Mouse (Mus musculus) embryonic facial prominence, embryonic 11.5 days (tissue): ENCODE results near the gene Shroom2. TPM values are rescaled to one million over a fixed set of nuclear protein-coding genes. Genes with fewer than 3 reads are reported as not detected.
A peak's percentile ranks its signal among the peaks of the same experiment; 100 is the strongest.

Experiments used
- ATAC-seq: fragments of 200-750 bp; cut with Nextera tagmentation; replicated peaks from 2 replicates; pipeline ENCODE4 v1.8.0; 2017; ENCODE audit warnings: low read depth; ENCODE audit not compliant: insufficient number of reproducible peaks, low FRiP score, low TSS enrichment
- DNase-seq: peaks from one replicate; pipeline ENCODE4 v3.0.0-alpha.2; 2015; ENCODE audit warnings: low spot score
- H3K27ac ChIP-seq: fragments of 300-500 bp; sonication (generic); replicated peaks from 2 replicates; pipeline ENCODE4 v1.5.1; 2014; ENCODE audit warnings: mild to moderate bottlenecking, low read depth, low read length, control low read depth
- H3K27me3 ChIP-seq: fragments of 300-500 bp; sonication (generic); 2 replicates; pipeline ENCODE4 v1.6.1; 2014; ENCODE audit warnings: mild to moderate bottlenecking, low read length, moderate library complexity, mixed read lengths; ENCODE audit not compliant: control insufficient read depth, insufficient read depth
- H3K36me3 ChIP-seq: fragments of 300-500 bp; sonication (generic); replicated peaks from 2 replicates; pipeline ENCODE4 v1.6.1; 2014; ENCODE audit warnings: low read depth, mild to moderate bottlenecking, low read length, moderate library complexity, mixed read lengths; ENCODE audit not compliant: control insufficient read depth, insufficient read depth
- H3K4me1 ChIP-seq: fragments of 300-500 bp; sonication (generic); 2 replicates; pipeline ENCODE4 v1.6.1; 2014; ENCODE audit warnings: low read length, mixed read lengths; ENCODE audit not compliant: control insufficient read depth, insufficient read depth
- H3K4me2 ChIP-seq: fragments of 300-500 bp; sonication (generic); 2 replicates; pipeline ENCODE4 v1.6.1; 2014; ENCODE audit warnings: low read depth, mild to moderate bottlenecking, control low read depth, low read length, moderate library complexity
- H3K4me3 ChIP-seq: fragments of 300-500 bp; sonication (generic); 2 replicates; pipeline ENCODE4 v1.5.1; 2014; ENCODE audit warnings: low read depth, low read length, control low read depth
- H3K9ac ChIP-seq: fragments of 300-500 bp; sonication (generic); replicated peaks from 2 replicates; pipeline ENCODE4 v1.6.1; 2014; ENCODE audit warnings: mild to moderate bottlenecking, control low read depth, low read length
- H3K9me3 ChIP-seq: fragments of 300-500 bp; sonication (generic); replicated peaks from 2 replicates; pipeline ENCODE4 v1.6.1; 2016; ENCODE audit warnings: mild to moderate bottlenecking, low read length, inconsistent platforms, mixed read lengths; ENCODE audit not compliant: control insufficient read depth
- WGBS: fragments of 180-500 bp; shearing (Covaris S2); extraction: QIAGEN DNeasy Blood & Tissue Kit; methylation state at CpG from one replicate; pipeline ENCODE4 v1.1.7; 2014; 5-methylcytosine and 5-hydroxymethylcytosine counted together
- polyA plus RNA-seq: library from polyadenylated mRNA; unstranded; fragments of >200 nt; fragmentation: Nextera tagmentation; extraction: Ambion mirVana; gene quantifications from 2 replicates; pipeline ENCODE4 v1.2.1, GENCODE M21; 2014

The Shroom2 gene
- polyA plus RNA-seq, 1 experiment from 2014 or later = 6.8 TPM

- Histone ChIP-seq H3K9ac (no peak overlapping the region), H3K9me3 (no peaks in the 10 kb centered on the region), H3K4me3 (no peak overlapping the region), H3K36me3 (no peaks in the 10 kb centered on the region), H3K4me1 (no peaks in the 10 kb centered on the region), H3K4me2 (no peak overlapping the region), H3K27ac (no peak overlapping the region), H3K27me3 (0 out of 2 replicates have a peak, but pooled peaks cover 2% of the 10 kb centered on the region)
- no peak for ATAC-seq
- WGBS = 37% methylated on average over 2 of the region's 2 CpGs
- DNase-seq = peak; percentile 0
Observed at GRCm38 (mm10) chrX:152764171-152764570, 5.1 kb downstream of the Shroom2 start.

- H3K9ac ChIP-seq = no peak overlapping the region
- H3K4me1 ChIP-seq = no peaks in the 10 kb centered on the region
- ATAC-seq = no peak
- DNase-seq = no peak
- H3K4me2 ChIP-seq = no peak overlapping the region
- no peaks in the 10 kb centered on the region for H3K27me3 ChIP-seq
- no peaks in the 10 kb centered on the region for H3K36me3 ChIP-seq
- no peak overlapping the region for H3K27ac ChIP-seq
- H3K4me3 ChIP-seq = no peak overlapping the region
- H3K9me3 ChIP-seq = no peaks in the 10 kb centered on the region
- 65% methylated on average over 2 of the region's 2 CpGs for WGBS
Observed at GRCm38 (mm10) chrX:152762855-152763254, 6.4 kb downstream of the Shroom2 start.

- H3K4me1 ChIP-seq = no peaks in the 10 kb centered on the region
- no peak overlapping the region for H3K9ac ChIP-seq
- no peaks in the 10 kb centered on the region for H3K27me3 ChIP-seq
- no peaks in the 10 kb centered on the region for H3K36me3 ChIP-seq
- H3K4me3 ChIP-seq = no peak overlapping the region
- ATAC-seq (no peak), DNase-seq (no peak)
- 63% methylated on average over 2 of the region's 2 CpGs for whole genome bisulfite sequencing
- no peak overlapping the region for H3K27ac ChIP-seq
- H3K9me3 ChIP-seq = no peaks in the 10 kb centered on the region
- H3K4me2 ChIP-seq = no peak overlapping the region
Observed at GRCm38 (mm10) chrX:152762437-152762836, 6.8 kb downstream of the Shroom2 start.

GRCm38 (mm10) chrX:152756293-152756692, 13.0 kb downstream of the Shroom2 start:
- Histone ChIP-seq H3K9ac (no peak overlapping the region), H3K4me3 (no peak overlapping the region), H3K4me2 (no peak overlapping the region), H3K4me1 (no peaks in the 10 kb centered on the region), H3K27me3 (no peaks in the 10 kb centered on the region), H3K36me3 (no peaks in the 10 kb centered on the region), H3K27ac (no peak overlapping the region), H3K9me3 (no peaks in the 10 kb centered on the region)
- 97% methylated on average over 5 of the region's 5 CpGs for WGBS
- no peak for ATAC-seq
- DNase-seq = no peak

GRCm38 (mm10) chrX:152755819-152756218, 13.4 kb downstream of the Shroom2 start:
- H3K4me1 ChIP-seq = no peaks in the 10 kb centered on the region
- no peaks in the 10 kb centered on the region for H3K27me3 ChIP-seq
- no peak for ATAC-seq
- WGBS = 93% methylated on average over 1 of the region's 1 CpGs
- H3K36me3 ChIP-seq = no peaks in the 10 kb centered on the region
- H3K4me3 ChIP-seq = no peak overlapping the region
- no peak for DNase-seq
- H3K9ac ChIP-seq = no peak overlapping the region
- no peak overlapping the region for H3K27ac ChIP-seq
- H3K4me2 ChIP-seq = no peak overlapping the region
- no peaks in the 10 kb centered on the region for H3K9me3 ChIP-seq

- H3K36me3 ChIP-seq = no peaks in the 10 kb centered on the region
- H3K4me2 ChIP-seq = no peak overlapping the region
- no peak overlapping the region for H3K4me3 ChIP-seq
- no peaks in the 10 kb centered on the region for H3K27me3 ChIP-seq
- ATAC-seq = no peak
- 89% methylated on average over 2 of the region's 2 CpGs for WGBS
- no peak overlapping the region for H3K27ac ChIP-seq
- H3K9me3 ChIP-seq = no peaks in the 10 kb centered on the region
- DNase-seq = no peak
- H3K4me1 ChIP-seq = no peaks in the 10 kb centered on the region
- no peak overlapping the region for H3K9ac ChIP-seq
Observed at GRCm38 (mm10) chrX:152745925-152746324, 23.3 kb downstream of the Shroom2 start.

GRCm38 (mm10) chrX:152743642-152744041, 25.6 kb downstream of the Shroom2 start:
- no peak overlapping the region for H3K4me3 ChIP-seq
- no peak for ATAC-seq
- H3K36me3 ChIP-seq = no peaks in the 10 kb centered on the region
- H3K27me3 ChIP-seq = no peaks in the 10 kb centered on the region
- no peak overlapping the region for H3K9ac ChIP-seq
- no peak overlapping the region for H3K4me2 ChIP-seq
- no peak for DNase-seq
- H3K9me3 ChIP-seq = no peaks in the 10 kb centered on the region
- H3K27ac ChIP-seq = no peak overlapping the region
- H3K4me1 ChIP-seq = no peaks in the 10 kb centered on the region

- Histone ChIP-seq H3K4me3 (no peak overlapping the region), H3K9ac (no peak overlapping the region), H3K9me3 (no peaks in the 10 kb centered on the region), H3K4me1 (no peaks in the 10 kb centered on the region), H3K36me3 (no peaks in the 10 kb centered on the region), H3K27me3 (no peaks in the 10 kb centered on the region), H3K27ac (no peak overlapping the region), H3K4me2 (no peak overlapping the region)
- DNase-seq = no peak
- 79% methylated on average over 4 of the region's 4 CpGs for WGBS
- ATAC-seq = no peak
Observed at GRCm38 (mm10) chrX:152738759-152739368, 30.4 kb downstream of the Shroom2 start.
